In genomic region chr2:90745740-90746537, GRCm38 (mm10) we compare ENCODE assay signal across 8 mouse cellular contexts. TPM values are rescaled to one million over a fixed set of nuclear protein-coding genes. Genes with fewer than 3 reads are reported as not detected.
DNase-seq lines count a peak whose midpoint lies in the region; ATAC-seq lines count a peak whose summit lies in the region.

No protein-coding gene starts in this region.

- H3K4me3 ChIP-seq in heart, embryonic 11.5 days (ENCODE audit: low read depth, low read length) = peak overlapping the region; percentile 87
- peak overlapping the region; percentile 83 for H3K4me3 ChIP-seq in forebrain, embryonic 15.5 days
- H3K4me3 ChIP-seq in limb, embryonic 12.5 days (replicated peaks) = peak overlapping the region; percentile 86

- peak; percentile 52 for ATAC-seq in heart, embryonic 11.5 days (replicated peaks; ENCODE audit: insufficient number of reproducible peaks, low FRiP score, low TSS enrichment)
- peak; percentile 14 for ATAC-seq in activated CD4-positive, CD25-positive, alpha-beta regulatory T cell, adult 4 months
- ATAC-seq in forebrain, embryonic 15.5 days (replicated peaks) = peak; percentile 53
- ATAC-seq in limb, embryonic 12.5 days (ENCODE audit: insufficient number of reproducible peaks, insufficient read depth, low FRiP score, low TSS enrichment, low read depth) = peak; percentile 26
- 0 out of 2 replicates have a peak, but pooled peaks have one; percentile 2 for ATAC-seq in monocyte, adult 5-6 weeks (replicated peaks; ENCODE audit: insufficient number of reproducible peaks, low FRiP score, low TSS enrichment, poor library complexity, severe bottlenecking)

- peak overlapping the region; percentile 92 for H3K4me2 ChIP-seq in heart, embryonic 11.5 days
- peak overlapping the region; percentile 63 for H3K4me2 ChIP-seq in forebrain, embryonic 15.5 days (replicated peaks)
- H3K4me2 ChIP-seq in limb, embryonic 12.5 days = peak overlapping the region; percentile 79

- H3K9ac ChIP-seq in heart, embryonic 11.5 days (ENCODE audit: low read depth, low read length) = peak overlapping the region; percentile 92
- H3K9ac ChIP-seq in forebrain, embryonic 15.5 days (replicated peaks) = peak overlapping the region; percentile 98
- H3K9ac ChIP-seq in limb, embryonic 12.5 days (replicated peaks) = peak overlapping the region; percentile 98

- no peaks in the 10 kb centered on the region for H3K9me3 ChIP-seq in heart, embryonic 11.5 days (replicated peaks; ENCODE audit: control insufficient read depth, low read length)
- no peaks in the 10 kb centered on the region for H3K9me3 ChIP-seq in forebrain, embryonic 15.5 days
- H3K9me3 ChIP-seq in limb, embryonic 12.5 days = no peaks in the 10 kb centered on the region

- H3K4me1 ChIP-seq in heart, embryonic 11.5 days (ENCODE audit: control insufficient read depth, insufficient read depth, low read length) = peaks cover 8% of the 10 kb centered on the region; the same call in 1 of the 2 replicates
- H3K4me1 ChIP-seq in forebrain, embryonic 15.5 days = peaks cover 38% of the 10 kb centered on the region
- H3K4me1 ChIP-seq in limb, embryonic 12.5 days (replicated peaks) = peaks cover 19% of the 10 kb centered on the region

- peaks cover 10% of the 10 kb centered on the region; the same call in 1 of the 2 replicates for H3K36me3 ChIP-seq in heart, embryonic 11.5 days (ENCODE audit: control insufficient read depth, insufficient read depth, low read length)
- peaks cover 18% of the 10 kb centered on the region for H3K36me3 ChIP-seq in forebrain, embryonic 15.5 days
- peaks cover 30% of the 10 kb centered on the region for H3K36me3 ChIP-seq in limb, embryonic 12.5 days

- no peak for DNase-seq in heart, adult 18-20 months
- peak; percentile 53 for DNase-seq in 416B (ENCODE audit: low read depth)
- DNase-seq in cerebellum, adult 18-20 months = no peak

- peak overlapping the region; percentile 92 for H3K27ac ChIP-seq in heart, embryonic 11.5 days (ENCODE audit: low read depth, low read length)
- peak overlapping the region; percentile 98 for H3K27ac ChIP-seq in forebrain, embryonic 15.5 days (replicated peaks)
- H3K27ac ChIP-seq in limb, embryonic 12.5 days = peak overlapping the region; percentile 97

- H3K27me3 ChIP-seq in heart, embryonic 11.5 days (ENCODE audit: control insufficient read depth, insufficient read depth, low read length) = no peaks in the 10 kb centered on the region
- no peaks in the 10 kb centered on the region for H3K27me3 ChIP-seq in forebrain, embryonic 15.5 days
- H3K27me3 ChIP-seq in limb, embryonic 12.5 days = no peaks in the 10 kb centered on the region

- WGBS in heart, embryonic 11.5 days (ENCODE audit: insufficient replicate concordance) = under 1% methylated on average over 54 of the region's 54 CpGs
- WGBS in forebrain, embryonic 15.5 days = under 1% methylated on average over 54 of the region's 54 CpGs
- WGBS in limb, embryonic 12.5 days = under 1% methylated on average over 54 of the region's 54 CpGs

RNA-seq across cellular contexts. Expression of gene Fnbp4, which starts 0.8 kb away (rescaled TPM):
- 62.3 and 73.4 TPM in 2 replicates for polyA plus RNA-seq in heart, embryonic 11.5 days (2014; fragmentation: Nextera tagmentation; extraction: Ambion mirVana)
- 10 to 100 TPM in 1 of 2 experiments, 1 to 10 TPM in 1; 8.2 to 13.9 TPM for total RNA-seq in heart, adult 18-20 months (2021)
- 100 to 1,000 TPM in 1 of 2 experiments, 10 to 100 TPM in 1; 84.7 to 121 TPM for polyA plus RNA-seq in activated CD4-positive, CD25-positive, alpha-beta regulatory T cell, adult 4 months (2017; shearing (Covaris generic))
- polyA plus RNA-seq in forebrain, embryonic 15.5 days (2015; fragmentation: Nextera tagmentation; extraction: Ambion mirVana) = 117 and 122 TPM in 2 replicates
- polyA plus RNA-seq in limb, embryonic 12.5 days (2016; fragmentation: Nextera tagmentation; extraction: Ambion mirVana) = 147 TPM in 2 replicates
- total RNA-seq in monocyte, adult 5-6 weeks (2017) = 190 to 295 TPM (median 209 TPM) in 3 replicates

RNA-seq across cellular contexts. Expression of gene Agbl2, which starts 36.6 kb away (rescaled TPM):
- polyA plus RNA-seq in heart, embryonic 11.5 days (2014; fragmentation: Nextera tagmentation; extraction: Ambion mirVana) = 1.1 and 1.2 TPM in 2 replicates
- total RNA-seq in heart, adult 18-20 months (2021) = 1 to 10 TPM; 1.1 to 1.4 TPM
- not detected for polyA plus RNA-seq in activated CD4-positive, CD25-positive, alpha-beta regulatory T cell, adult 4 months (2017; shearing (Covaris generic))
- polyA plus RNA-seq in forebrain, embryonic 15.5 days (2015; fragmentation: Nextera tagmentation; extraction: Ambion mirVana) = 0.38 and 0.97 TPM in 2 replicates
- 0.59 and 1.1 TPM in 2 replicates for polyA plus RNA-seq in limb, embryonic 12.5 days (2016; fragmentation: Nextera tagmentation; extraction: Ambion mirVana)
- 0.38 TPM in 1 of 3 replicates, not detected in the others for total RNA-seq in monocyte, adult 5-6 weeks (2017)

Comparison
In these comparisons a context has a peak if more than half of its experiments do, and no peak if none do; other contexts are left out.
1. ATAC-seq: peak in every context shown above with its lines; median percentile 53 in forebrain, embryonic 15.5 days; 52 in heart, embryonic 11.5 days; 26 in limb, embryonic 12.5 days; 14 in activated CD4-positive, CD25-positive, alpha-beta regulatory T cell, adult 4 months; 2 in monocyte, adult 5-6 weeks.